Mouse (Mus musculus) inflammation-experienced regulatory T-cells (primary cell): ENCODE measurements around the gene Icam4. TPM values are rescaled to one million over a fixed set of nuclear protein-coding genes. Genes with fewer than 3 reads are reported as not detected.

Experiments used
- polyA plus RNA-seq, 2 experiments: library from polyadenylated mRNA; unstranded; fragments of 100-300 nt; shearing (Covaris generic); gene quantifications; one replicate each; pipeline ENCODE4 v1.2.1; 2017

Icam4 gene
- polyA plus RNA-seq = 1 to 10 TPM in 1 of 2 experiments, under 1 TPM in 1; 0.45 to 2.7 TPM

GRCm38 (mm10) chr9:21029291-21030054 lies at the start of gene Icam4:
Gene Icam4 (plus strand): TSS chr9:21029373.

GRCm38 (mm10) chr9:21002627-21003551 lies 26.3 kb upstream of the Icam4 start, which contains the start of gene Mrpl4:
Gene Mrpl4 (plus strand): TSS chr9:21002738.

GRCm38 (mm10) chr9:21015571-21016130 lies 13.5 kb upstream of the Icam4 start, which contains the start of gene Icam1:
Gene Icam1 (plus strand): TSS chr9:21015985.

GRCm38 (mm10) chr9:21031896-21032351 lies 2.8 kb downstream of the Icam4 start, which contains the start of gene Icam5:
Gene Icam5 (plus strand): TSS chr9:21032073.

DNA sequence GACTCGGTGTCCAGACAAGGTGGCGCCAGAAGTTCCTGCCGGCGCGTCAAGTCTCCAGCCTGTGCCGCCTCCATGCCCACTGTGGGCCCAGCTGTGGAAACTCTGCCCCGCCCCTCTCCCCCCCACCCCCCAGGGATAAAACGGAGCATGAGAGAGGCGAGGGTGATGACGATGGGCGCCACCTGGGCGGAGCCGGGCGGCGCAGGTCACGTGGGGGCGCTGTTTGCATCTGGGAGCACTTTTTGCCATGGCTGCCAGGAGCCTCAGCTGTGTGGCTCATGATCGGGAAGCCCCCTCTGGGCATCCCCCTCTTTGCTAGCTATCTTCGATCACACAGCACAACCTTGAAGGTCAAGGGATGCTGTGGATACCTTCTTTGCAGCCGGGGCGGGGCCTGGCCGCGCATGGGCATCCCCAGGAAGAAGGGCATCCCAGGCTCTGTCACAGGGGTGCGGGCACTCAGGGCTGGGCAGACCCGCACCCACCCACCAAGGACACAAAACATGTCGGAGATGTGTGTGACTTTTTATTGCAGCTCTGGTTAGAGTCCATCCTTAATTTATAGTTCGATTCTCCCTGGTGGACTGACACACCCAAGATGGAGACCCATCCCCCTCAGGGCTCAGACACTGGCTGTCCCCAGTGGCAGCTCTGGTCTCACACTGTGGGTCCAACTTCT lies 38.0 kb downstream of the Icam4 start, which contains the start of gene Zglp1:
Zglp1 (minus strand) TSS at position 88 of the 679 bp plus-strand sequence.

DNA sequence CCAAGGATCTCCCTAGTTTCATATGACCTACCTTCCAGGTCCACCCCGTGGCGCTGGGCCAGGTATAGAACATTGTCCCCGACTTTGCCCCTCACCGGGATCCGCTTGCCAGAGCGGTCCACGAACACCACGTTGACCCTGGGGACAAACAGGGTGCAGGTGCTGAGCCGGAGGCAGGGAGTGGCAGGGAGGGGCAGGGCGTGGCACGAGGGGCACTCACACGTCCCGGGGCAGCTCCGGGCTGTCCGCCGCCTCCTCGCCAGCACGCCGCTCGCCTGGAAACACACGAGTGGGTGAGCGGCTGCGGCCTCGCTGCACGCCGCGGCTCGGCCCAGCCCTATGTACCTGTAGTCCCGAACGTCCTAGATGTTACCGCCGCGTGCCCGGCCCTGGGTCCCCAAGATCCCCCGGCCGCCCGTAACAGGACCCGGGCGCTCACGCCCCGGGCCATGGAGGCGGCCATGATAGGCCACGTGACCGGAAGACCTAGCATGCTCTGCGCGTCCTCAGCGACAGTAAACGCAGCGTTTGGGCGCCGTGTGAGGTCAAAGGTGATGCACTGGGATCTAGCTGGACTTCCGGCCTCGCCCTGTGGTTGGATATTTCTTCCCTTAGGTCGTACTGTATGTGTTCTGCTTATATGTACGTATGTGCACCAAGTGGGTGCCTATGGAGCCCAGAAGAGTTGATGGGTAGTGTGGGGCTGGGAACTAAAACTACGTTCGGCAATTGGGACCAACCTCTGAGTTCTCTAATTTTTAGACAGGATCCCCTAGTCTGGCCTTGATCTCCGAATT lies 44.1 kb downstream of the Icam4 start, which contains the start of the genes Gm49373 and Fdx1l:
Gm49373 (minus strand) TSS at position 53 of the 797 bp plus-strand sequence.
Fdx1l (minus strand) TSS at position 571 of the 797 bp plus-strand sequence.

Other genes starting within 250 kb of the Icam4 start
- gene Col5a3, start 214.3 kb upstream of the Icam4 start, polyA plus RNA-seq = 1 to 10 TPM in 1 of 2 experiments, under 1 TPM in 1; 0.04 to 2.7 TPM
- gene Rdh8, start 210.9 kb upstream of the Icam4 start, polyA plus RNA-seq = not detected
- gene A230050P20Rik, start 160.7 kb upstream of the Icam4 start, polyA plus RNA-seq = 10 to 100 TPM; 59.5 to 60.2 TPM
- 1 to 10 TPM; 3.0 to 4.6 TPM for gene Angptl6, start 149.6 kb upstream of the Icam4 start, polyA plus RNA-seq
- 100 to 1,000 TPM in 1 of 2 experiments, 10 to 100 TPM in 1; 74.5 to 114 TPM for gene Ppan, start 141.2 kb upstream of the Icam4 start, polyA plus RNA-seq
- 100 to 1,000 TPM; 259 to 292 TPM for gene Eif3g, start 130.8 kb upstream of the Icam4 start, polyA plus RNA-seq
- 10 to 100 TPM; 52.4 to 87.1 TPM for gene Dnmt1, start 69.5 kb upstream of the Icam4 start, polyA plus RNA-seq
- gene S1pr2, start 52.6 kb upstream of the Icam4 start, polyA plus RNA-seq = 10 to 100 TPM; 18.9 to 25.7 TPM
- 100 to 1,000 TPM; 101 to 109 TPM for gene Mrpl4, start 26.6 kb upstream of the Icam4 start, polyA plus RNA-seq
- 100 to 1,000 TPM in 1 of 2 experiments, 10 to 100 TPM in 1; 73.2 to 112 TPM for gene Icam1, start 13.4 kb upstream of the Icam4 start, polyA plus RNA-seq
- gene Icam5, start 2.7 kb downstream of the Icam4 start, polyA plus RNA-seq = 1 to 10 TPM; 1.3 to 2.4 TPM
- gene Zglp1, start 37.7 kb downstream of the Icam4 start, polyA plus RNA-seq = 1 to 10 TPM in 1 of 2 experiments, not detected in 1; 4.0 TPM
- gene Gm49373, start 43.7 kb downstream of the Icam4 start, polyA plus RNA-seq = under 1 TPM in 1 of 2 experiments, not detected in 1; 0.84 TPM
- gene Fdx1l, start 44.2 kb downstream of the Icam4 start, polyA plus RNA-seq = 10 to 100 TPM; 41.3 to 42.4 TPM
- gene Gm38431, start 62.6 kb downstream of the Icam4 start, polyA plus RNA-seq = 1 to 10 TPM; 1.0 to 2.4 TPM
- 10 to 100 TPM; 62.9 to 67.1 TPM for gene Raver1, start 62.6 kb downstream of the Icam4 start, polyA plus RNA-seq
- gene Tyk2, start 101.9 kb downstream of the Icam4 start, polyA plus RNA-seq = 10 to 100 TPM; 61.1 to 70.2 TPM
- 100 to 1,000 TPM; 284 to 382 TPM for gene Cdc37, start 120.6 kb downstream of the Icam4 start, polyA plus RNA-seq
- gene Pde4a, start 136.3 kb downstream of the Icam4 start, polyA plus RNA-seq = 1 to 10 TPM; 1.1 to 3.1 TPM
- gene Keap1, start 210.0 kb downstream of the Icam4 start, polyA plus RNA-seq = 10 to 100 TPM; 56.5 to 63.4 TPM
- 1 to 10 TPM in 1 of 2 experiments, under 1 TPM in 1; 0.14 to 2.2 TPM for gene S1pr5, start 219.1 kb downstream of the Icam4 start, polyA plus RNA-seq
- 10 to 100 TPM; 57.7 to 70.7 TPM for gene Atg4d, start 235.9 kb downstream of the Icam4 start, polyA plus RNA-seq